Mouse (Mus musculus) liver, embryonic 14.5 days (tissue): Measurements from ENCODE around the gene Cap1.

Source experiments
- CTCF ChIP-seq: IDR thresholded peaks from 2 replicates; pipeline ENCODE4 v1.5.1; 2016; ENCODE audit warnings: antibody characterized with exemption, low read depth, control low read depth
- EP300 ChIP-seq: IDR thresholded peaks from 2 replicates; pipeline ENCODE4 v1.6.1; 2016; ENCODE audit warnings: antibody characterized with exemption, low read depth

DNA sequence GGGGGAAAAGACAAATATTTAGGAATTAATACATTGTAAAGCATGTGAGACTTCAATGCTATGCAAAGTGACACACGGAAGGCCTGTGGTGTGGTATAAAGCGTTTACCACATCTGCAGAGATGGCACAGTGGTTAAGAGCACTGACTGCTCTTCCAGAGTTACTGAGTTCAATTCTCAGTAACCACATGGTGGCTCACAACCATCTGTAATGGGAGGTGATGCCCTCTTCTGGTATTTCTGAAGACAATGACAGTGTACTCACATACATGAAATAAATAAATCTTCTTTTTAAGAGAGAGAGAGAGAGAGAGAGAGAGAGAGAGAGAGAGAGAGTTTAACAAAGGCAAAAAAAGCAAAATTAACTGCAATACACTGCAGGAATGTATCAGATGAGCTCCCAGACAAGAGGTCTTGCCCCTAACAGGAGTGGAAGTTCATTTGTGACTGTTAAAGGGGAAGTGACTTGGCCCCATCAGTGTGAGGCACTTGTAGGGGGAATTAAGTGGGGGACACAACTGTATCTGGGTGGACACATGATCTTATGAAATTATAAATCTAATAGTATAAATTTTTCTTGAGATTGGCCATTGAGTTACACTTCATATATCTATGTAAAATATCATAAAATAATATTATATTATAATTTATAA lies 45.2 kb upstream of the Cap1 start:
- TF ChIP-seq CTCF (no peak), EP300 (no peak)
